Mouse (Mus musculus) right cerebral cortex, postnatal 36 days (tissue): ENCODE data around the gene Gm3752.
"Not testable (repeated sequence)": the region's sequence is repeated elsewhere in the genome, so short reads cannot be mapped to it uniquely, and the experiment has no call there.

Source experiments
- DNase-seq, 2 experiments: peaks; one replicate each; pipeline ENCODE4 v3.0.0; 2022; ENCODE audit warnings: low spot score in 2 of 2, mixed read lengths in 1 of 2

Gm3752 gene

DNA sequence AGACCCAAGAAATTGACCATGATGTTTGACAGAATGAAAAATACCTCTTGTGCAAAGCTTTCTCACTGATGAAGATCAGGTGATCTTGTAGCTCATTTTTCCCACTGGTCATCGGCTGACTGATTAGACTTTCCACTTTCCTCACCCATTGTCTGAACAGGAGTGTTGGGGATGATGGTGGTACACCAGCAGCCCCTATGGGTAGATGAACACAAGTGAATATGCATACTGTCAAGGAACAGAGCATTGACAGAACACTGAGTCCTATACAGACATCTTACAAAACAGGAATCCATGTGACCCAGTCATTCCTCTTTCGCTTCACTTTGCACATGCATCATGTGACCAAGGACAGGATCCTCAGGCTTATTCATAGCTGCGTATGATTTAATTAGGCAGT, at the start of gene Gm3752:
TSS of gene Gm3752 (minus strand) at position 101 of the 400 bp plus-strand sequence.
- DNase-seq = not testable (repeated sequence)

- DNase-seq = not testable (repeated sequence)
Observed at GRCm38 (mm10) chr14:7488731-7489130, 5.2 kb upstream of the Gm3752 start.

DNA sequence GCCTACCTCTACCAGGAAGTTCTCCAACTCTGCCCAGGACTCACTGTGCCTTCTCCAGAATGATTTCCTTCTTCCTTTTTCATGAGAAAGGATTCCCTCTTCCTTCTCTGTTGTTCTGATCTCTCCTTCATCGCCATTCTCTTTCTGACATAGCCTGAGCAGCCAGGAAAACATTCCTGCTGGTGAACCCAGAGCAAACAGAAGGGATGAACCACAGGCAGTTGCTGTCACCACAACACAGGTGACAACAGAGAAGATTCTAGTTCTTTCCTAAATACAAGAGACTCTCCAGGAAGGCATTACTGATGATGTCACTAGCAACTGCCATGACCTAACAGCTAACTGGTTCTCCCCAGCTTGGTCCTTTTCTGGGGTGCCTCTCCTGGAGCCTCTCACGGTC, 32.7 kb downstream of the Gm3752 start, which contains the start of gene Gm3755:
TSS of gene Gm3755 (minus strand) at position 101 of the 400 bp plus-strand sequence.
- not testable (repeated sequence) for DNase-seq

DNA sequence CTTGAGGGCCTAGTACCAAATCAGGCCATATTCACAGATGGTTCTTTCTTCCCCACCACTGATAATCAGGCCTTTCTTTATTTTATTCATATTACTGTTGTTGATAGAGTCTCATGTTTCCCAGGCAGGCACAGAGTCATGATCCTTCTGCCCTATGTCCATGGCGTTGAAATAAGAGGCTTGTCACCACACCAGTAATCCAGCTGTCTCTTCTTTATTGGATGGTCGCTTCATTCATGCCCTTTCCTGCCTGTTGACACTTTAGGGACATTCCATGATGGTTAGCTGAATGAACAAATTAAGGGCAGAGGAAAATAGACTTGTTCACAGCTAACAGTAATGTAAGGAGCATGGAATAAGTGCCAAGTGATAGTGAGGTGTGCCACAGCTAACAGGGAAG, 61.1 kb downstream of the Gm3752 start:
- DNase-seq = not testable (repeated sequence)
